Mouse (Mus musculus) liver, embryonic 12.5 days (tissue): Measurements from ENCODE around the gene Celf1. TPM values are rescaled to one million over a fixed set of nuclear protein-coding genes. Genes with fewer than 3 reads are reported as not detected.

Source experiments
- ATAC-seq: fragments of 200-750 bp; cut with Nextera tagmentation; 2 replicates; pipeline ENCODE4 v1.8.0; 2017; ENCODE audit warnings: moderate number of reproducible peaks, mild to moderate bottlenecking, moderate library complexity
- H3K27ac ChIP-seq: fragments of 300-500 bp; sonication (generic); 2 replicates; pipeline ENCODE4 v1.5.1; 2016; ENCODE audit warnings: mild to moderate bottlenecking
- H3K27me3 ChIP-seq: fragments of 300-500 bp; sonication (generic); replicated peaks from 2 replicates; pipeline ENCODE4 v1.6.1; 2016; ENCODE audit warnings: mild to moderate bottlenecking, moderate library complexity
- H3K36me3 ChIP-seq: fragments of 300-500 bp; sonication (generic); 2 replicates; pipeline ENCODE4 v1.6.1; 2016; ENCODE audit warnings: mild to moderate bottlenecking, moderate library complexity
- H3K4me1 ChIP-seq: fragments of 300-500 bp; sonication (generic); 2 replicates; pipeline ENCODE4 v1.6.1; 2016
- H3K4me2 ChIP-seq: fragments of 300-500 bp; sonication (generic); 2 replicates; pipeline ENCODE4 v1.6.1; 2016; ENCODE audit warnings: mild to moderate bottlenecking, moderate library complexity
- H3K4me3 ChIP-seq: fragments of 300-500 bp; sonication (generic); 2 replicates; pipeline ENCODE4 v1.5.1; 2016; ENCODE audit warnings: mild to moderate bottlenecking, moderate library complexity
- H3K9ac ChIP-seq: fragments of 300-500 bp; sonication (generic); 2 replicates; pipeline ENCODE4 v1.6.1; 2016; ENCODE audit warnings: mild to moderate bottlenecking, moderate library complexity
- H3K9me3 ChIP-seq: fragments of 300-500 bp; sonication (generic); replicated peaks from 2 replicates; pipeline ENCODE4 v1.6.1; 2016; ENCODE audit warnings: mild to moderate bottlenecking, moderate library complexity
- WGBS: fragments of 180-500 bp; shearing (Covaris S2); methylation state at CpG from one replicate; pipeline ENCODE4 v1.1.7; 2016; ENCODE audit not compliant: insufficient replicate concordance; 5-methylcytosine and 5-hydroxymethylcytosine counted together
- polyA plus RNA-seq: library from polyadenylated mRNA; unstranded; fragments of >200 nt; fragmentation: Nextera tagmentation; extraction: Ambion mirVana; gene quantifications from 2 replicates; pipeline ENCODE4 v1.2.1, GENCODE M21; 2016

The Celf1 gene
- polyA plus RNA-seq, 1 experiment from 2014 or later = 79.4 TPM

DNA sequence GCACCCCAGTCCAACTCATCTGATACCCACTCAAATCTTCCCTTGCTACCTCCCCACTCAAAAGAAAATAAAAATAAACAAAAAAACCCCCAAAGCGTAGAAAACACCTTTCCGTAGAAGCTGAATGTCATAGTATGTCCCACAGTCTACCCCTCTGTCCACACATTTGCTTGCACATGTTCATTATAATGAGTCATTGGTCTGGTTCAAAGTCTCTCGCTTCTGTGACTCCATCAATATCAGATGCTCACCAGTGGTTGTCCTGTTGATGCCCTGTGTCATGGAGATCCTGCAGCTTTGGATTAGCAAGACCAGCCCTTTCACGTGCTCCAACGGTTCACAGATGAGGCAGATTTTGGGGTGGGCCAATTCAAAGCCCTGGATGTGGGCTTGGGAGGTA lies 10.0 kb downstream of the Celf1 start:
- WGBS = 72% methylated on average over 5 of the region's 5 CpGs
- H3K27ac ChIP-seq = no peak overlapping the region; the same call in 1 of the 2 replicates
- no peak overlapping the region; the same call in 1 of the 2 replicates for H3K9ac ChIP-seq
- H3K4me2 ChIP-seq = no peak overlapping the region
- H3K27me3 ChIP-seq = no peaks in the 10 kb centered on the region
- peaks cover 68% of the 10 kb centered on the region for H3K4me1 ChIP-seq
- 0 out of 2 replicates have a peak, but pooled peaks have one; percentile 31 for ATAC-seq
- no peak overlapping the region for H3K4me3 ChIP-seq
- H3K9me3 ChIP-seq = no peaks in the 10 kb centered on the region
- peaks cover 33% of the 10 kb centered on the region for H3K36me3 ChIP-seq

DNA sequence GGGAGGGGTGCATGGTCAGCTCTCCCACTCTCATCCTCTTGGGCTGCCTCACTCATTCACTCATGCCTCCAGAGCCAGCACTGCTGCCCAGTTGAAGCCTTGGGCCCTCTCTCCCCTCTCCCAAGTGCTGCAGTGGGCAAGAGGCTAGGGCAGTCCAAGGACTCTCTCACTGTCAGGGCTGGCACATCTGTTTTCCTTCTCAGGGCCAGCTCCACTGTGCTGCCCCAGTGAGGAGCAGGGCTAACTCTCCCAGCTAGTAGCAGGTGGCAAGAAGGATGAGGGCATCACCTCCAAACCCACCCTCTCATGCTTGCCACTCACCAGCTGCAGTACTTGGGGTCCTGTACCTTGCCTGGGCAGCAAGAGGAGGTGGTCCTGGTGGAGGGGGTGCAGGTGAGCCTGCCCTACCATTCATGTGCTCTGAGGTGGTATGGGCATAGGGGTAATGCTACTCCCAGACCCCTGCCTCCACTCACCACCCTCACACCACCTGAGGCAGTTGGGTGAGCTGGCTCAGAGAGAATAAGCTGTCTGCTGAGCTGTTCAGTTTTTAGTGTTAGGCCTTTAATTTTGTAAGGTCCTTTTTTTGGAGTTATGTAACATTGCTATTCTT lies 10.5 kb downstream of the Celf1 start:
- H3K4me1 ChIP-seq = peaks cover 69% of the 10 kb centered on the region

DNA sequence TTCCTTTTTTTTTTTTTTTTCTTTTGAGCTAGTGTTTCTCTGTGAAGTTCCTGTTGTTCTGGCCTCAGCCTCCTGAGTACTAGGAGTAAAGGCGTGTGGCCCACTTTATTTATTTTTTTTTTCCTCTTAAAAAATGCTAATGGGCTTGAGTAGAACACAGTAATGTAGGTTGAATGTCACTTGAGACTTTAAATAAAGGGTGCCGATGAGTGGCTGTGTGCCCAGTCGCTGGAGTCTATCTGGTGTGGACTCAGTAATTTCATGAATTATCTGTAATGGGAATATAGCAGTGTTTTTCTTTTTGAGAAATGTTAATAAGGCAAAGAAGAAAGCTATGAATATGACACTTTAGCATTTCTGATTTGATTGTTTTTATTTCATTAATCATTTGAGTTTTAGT lies 13.3 kb downstream of the Celf1 start:
- no peak overlapping the region for H3K4me3 ChIP-seq
- H3K4me1 ChIP-seq = peaks cover 67% of the 10 kb centered on the region
- 80% methylated on average over 3 of the region's 3 CpGs for WGBS
- H3K9ac ChIP-seq = no peak overlapping the region
- ATAC-seq = no peak
- no peaks in the 10 kb centered on the region for H3K27me3 ChIP-seq
- no peaks in the 10 kb centered on the region for H3K9me3 ChIP-seq
- no peak overlapping the region for H3K4me2 ChIP-seq
- peaks cover 31% of the 10 kb centered on the region for H3K36me3 ChIP-seq
- no peak overlapping the region for H3K27ac ChIP-seq

More for the DNA sequence above, 10.5 kb downstream of the Celf1 start:
- Histone ChIP-seq H3K4me2 (no peak overlapping the region), H3K36me3 (peaks cover 38% of the 10 kb centered on the region), H3K9ac (no peak overlapping the region; the same call in 1 of the 2 replicates), H3K27ac (no peak overlapping the region; the same call in 1 of the 2 replicates), H3K27me3 (no peaks in the 10 kb centered on the region), H3K4me3 (no peak overlapping the region), H3K9me3 (no peaks in the 10 kb centered on the region)
- ATAC-seq = peak; percentile 45

DNA sequence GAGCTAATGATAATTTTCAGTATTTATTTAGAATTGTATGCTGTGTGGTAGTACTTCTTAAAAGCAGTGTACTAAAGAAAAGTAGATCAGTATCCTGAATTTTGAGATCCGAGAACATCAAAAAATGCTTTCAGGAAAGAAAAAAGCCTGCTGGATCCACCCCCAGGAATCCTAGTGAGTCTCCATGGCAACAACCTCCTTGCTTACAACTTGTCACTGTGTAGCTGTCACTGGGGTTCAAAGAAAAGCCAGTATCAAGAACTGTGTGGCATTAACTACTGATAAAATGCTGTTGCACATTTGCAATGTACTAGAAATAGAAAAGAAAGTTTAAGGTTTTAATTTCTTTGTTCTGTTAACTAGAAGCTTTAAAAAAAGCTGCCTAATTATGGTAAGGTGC lies 15.9 kb downstream of the Celf1 start:
- Histone ChIP-seq H3K27me3 (no peaks in the 10 kb centered on the region), H3K9me3 (no peaks in the 10 kb centered on the region), H3K4me2 (no peak overlapping the region), H3K4me1 (peaks cover 61% of the 10 kb centered on the region), H3K36me3 (peaks cover 24% of the 10 kb centered on the region; the same call in 1 of the 2 replicates), H3K4me3 (no peak overlapping the region), H3K27ac (no peak overlapping the region), H3K9ac (no peak overlapping the region)
- ATAC-seq = no peak
- 77% methylated on average over 1 of the region's 1 CpGs for WGBS

DNA sequence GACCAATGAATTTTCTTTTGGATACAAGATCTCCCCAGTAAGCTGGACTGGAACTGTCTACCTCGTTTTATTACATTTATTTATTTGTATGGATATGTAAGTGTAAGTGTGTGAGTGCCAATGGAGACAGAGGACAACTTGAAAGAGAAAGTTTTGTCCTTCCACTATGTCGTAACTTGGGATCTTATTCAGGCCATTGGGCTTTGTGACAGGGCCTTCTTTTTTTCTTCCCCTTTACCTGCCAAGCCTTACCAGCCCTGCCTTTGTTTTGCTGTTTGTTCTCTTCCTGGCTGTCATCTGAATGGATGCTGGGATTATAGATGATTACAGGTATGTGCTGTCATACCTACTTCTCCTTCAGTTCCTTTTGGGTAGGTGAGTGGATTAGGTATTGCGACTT lies 18.7 kb downstream of the Celf1 start:
- Histone ChIP-seq H3K4me1 (peaks cover 53% of the 10 kb centered on the region), H3K27me3 (no peaks in the 10 kb centered on the region), H3K27ac (no peak overlapping the region), H3K9ac (no peak overlapping the region), H3K9me3 (no peaks in the 10 kb centered on the region), H3K36me3 (peaks cover 24% of the 10 kb centered on the region; the same call in 1 of the 2 replicates), H3K4me3 (no peak overlapping the region), H3K4me2 (no peak overlapping the region)
- no peak for ATAC-seq
- 73% methylated on average over 3 of the region's 3 CpGs for WGBS

DNA sequence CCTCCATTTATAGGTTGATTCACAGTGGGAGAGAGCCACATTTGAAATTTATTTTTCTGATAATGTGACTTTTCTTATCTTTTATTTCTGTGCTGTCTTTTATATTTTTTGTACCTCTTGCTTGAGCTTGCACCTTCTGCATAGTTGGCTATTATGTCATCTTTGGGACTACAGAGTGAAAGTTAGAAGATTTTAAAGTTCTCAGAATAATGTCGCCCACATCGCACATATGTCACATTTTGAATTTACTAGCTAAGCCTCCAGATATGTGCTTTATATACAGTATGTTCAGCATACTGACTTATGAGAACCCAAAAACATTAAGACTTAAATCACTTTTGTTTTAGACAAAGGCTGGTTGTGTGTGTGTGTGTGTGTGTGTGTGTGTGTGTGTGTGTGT lies 19.8 kb downstream of the Celf1 start:
- Histone ChIP-seq H3K4me2 (no peak overlapping the region), H3K27ac (no peak overlapping the region), H3K4me1 (peaks cover 59% of the 10 kb centered on the region), H3K9me3 (no peaks in the 10 kb centered on the region), H3K27me3 (no peaks in the 10 kb centered on the region), H3K36me3 (peaks cover 20% of the 10 kb centered on the region; the same call in 1 of the 2 replicates), H3K9ac (no peak overlapping the region), H3K4me3 (no peak overlapping the region)
- no peak for ATAC-seq
- WGBS = 92% methylated on average over 2 of the region's 2 CpGs

DNA sequence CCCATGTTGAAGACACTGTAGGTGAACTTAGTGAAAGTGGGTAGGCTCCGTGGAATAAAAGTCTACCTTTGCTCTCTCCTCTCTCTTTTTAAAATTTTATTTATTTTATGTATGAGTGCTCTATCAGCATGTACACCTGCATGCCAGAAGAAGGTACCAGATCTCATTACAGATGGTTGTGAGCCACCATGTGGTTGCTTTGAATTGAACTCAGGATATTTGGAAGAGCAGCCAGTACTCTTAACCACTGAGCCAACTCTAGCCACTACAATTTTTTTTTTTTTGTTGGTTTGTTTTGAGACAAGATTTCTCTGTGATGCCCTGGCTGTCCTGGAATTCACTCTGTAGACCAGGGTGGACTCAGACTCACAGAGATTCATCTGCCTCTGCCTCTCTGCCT lies 23.1 kb downstream of the Celf1 start:
- Histone ChIP-seq H3K4me3 (no peak overlapping the region), H3K4me2 (no peak overlapping the region), H3K9me3 (no peaks in the 10 kb centered on the region), H3K9ac (no peak overlapping the region), H3K27ac (no peak overlapping the region), H3K4me1 (peaks cover 58% of the 10 kb centered on the region), H3K27me3 (no peaks in the 10 kb centered on the region), H3K36me3 (peaks cover 8% of the 10 kb centered on the region; the same call in 1 of the 2 replicates)
- 79% methylated on average over 1 of the region's 1 CpGs for WGBS
- peak; percentile 15; the same call in 1 of the 2 replicates for ATAC-seq

DNA sequence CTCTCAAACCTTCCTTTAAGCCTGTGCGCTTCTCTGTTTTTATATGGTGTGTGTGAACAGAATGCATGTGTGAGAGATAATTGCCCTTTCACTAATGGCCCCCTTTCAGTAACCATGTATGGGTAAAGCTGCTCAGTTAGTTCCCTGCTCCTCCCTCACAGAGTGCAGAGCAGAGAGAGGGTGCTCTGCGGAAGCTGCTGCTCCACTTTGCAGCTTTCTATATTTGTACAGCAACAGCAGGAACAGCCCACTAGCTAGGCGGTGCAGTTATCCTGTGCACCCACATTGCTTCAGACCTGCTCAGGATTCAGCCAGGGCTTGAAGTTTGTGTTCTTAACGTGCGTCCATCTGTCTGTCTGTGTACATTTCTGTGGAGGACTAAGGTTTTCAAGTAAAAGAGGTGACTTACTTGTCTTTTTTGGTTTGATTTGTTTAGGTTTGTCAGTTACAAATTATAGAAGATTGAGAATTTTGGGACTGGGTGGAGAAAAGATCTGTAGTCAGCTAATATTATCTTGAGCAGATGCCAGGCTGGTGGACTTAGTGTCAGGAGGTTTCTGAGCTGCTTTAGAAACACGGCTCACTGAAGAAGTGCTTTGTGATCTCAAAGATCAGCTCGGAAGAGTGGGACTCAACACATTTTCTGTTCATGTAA lies 24.8 kb downstream of the Celf1 start:
- Histone ChIP-seq H3K27ac (peak overlapping the region; percentile 15; the same call in 1 of the 2 replicates), H3K4me1 (peaks cover 53% of the 10 kb centered on the region), H3K9ac (peak overlapping the region; percentile 37; the same call in 1 of the 2 replicates), H3K4me3 (no peak overlapping the region), H3K27me3 (no peaks in the 10 kb centered on the region), H3K36me3 (no peaks in the 10 kb centered on the region; the same call in 1 of the 2 replicates), H3K4me2 (peak overlapping the region; percentile 16), H3K9me3 (no peaks in the 10 kb centered on the region)
- WGBS = 47% methylated on average over 7 of the region's 7 CpGs
- ATAC-seq = peak; percentile 76

DNA sequence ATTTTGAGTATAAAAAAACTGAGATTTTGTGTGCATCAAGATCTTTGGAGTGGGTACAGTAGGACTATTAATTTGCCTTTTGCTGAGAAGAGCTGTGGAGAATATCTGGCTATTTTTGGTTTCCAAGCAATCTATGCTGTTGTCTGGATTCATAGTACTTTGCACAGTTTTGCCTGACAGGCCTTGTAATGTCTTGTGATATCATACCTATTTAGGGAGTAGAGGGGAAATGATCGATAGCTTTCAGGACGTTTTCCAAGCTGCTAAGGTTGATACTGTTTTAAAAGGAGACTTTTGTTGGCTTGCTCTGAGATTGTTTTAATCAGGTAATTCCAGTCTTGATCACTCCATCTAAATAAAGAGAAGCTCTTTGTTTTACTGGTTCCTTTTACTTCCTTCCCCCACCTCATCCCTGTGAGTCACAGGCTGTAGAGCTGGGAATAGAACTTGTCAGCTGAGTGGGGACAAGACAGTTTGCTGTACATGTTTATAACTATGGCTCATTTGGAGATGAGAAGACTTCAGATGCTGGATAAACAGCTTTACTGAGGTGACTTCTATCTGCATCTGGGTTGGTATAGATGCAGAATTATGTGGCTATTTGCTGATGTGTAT lies 25.4 kb downstream of the Celf1 start:
- no peak for ATAC-seq
- Histone ChIP-seq H3K4me3 (no peak overlapping the region), H3K9ac (no peak overlapping the region), H3K4me2 (0 out of 2 replicates have a peak overlapping the region, but pooled peaks have one; percentile 16), H3K36me3 (no peaks in the 10 kb centered on the region; the same call in 1 of the 2 replicates), H3K27ac (peak overlapping the region; percentile 15; the same call in 1 of the 2 replicates), H3K9me3 (no peaks in the 10 kb centered on the region), H3K27me3 (no peaks in the 10 kb centered on the region), H3K4me1 (peaks cover 52% of the 10 kb centered on the region)
- 73% methylated on average over 2 of the region's 2 CpGs for WGBS

DNA sequence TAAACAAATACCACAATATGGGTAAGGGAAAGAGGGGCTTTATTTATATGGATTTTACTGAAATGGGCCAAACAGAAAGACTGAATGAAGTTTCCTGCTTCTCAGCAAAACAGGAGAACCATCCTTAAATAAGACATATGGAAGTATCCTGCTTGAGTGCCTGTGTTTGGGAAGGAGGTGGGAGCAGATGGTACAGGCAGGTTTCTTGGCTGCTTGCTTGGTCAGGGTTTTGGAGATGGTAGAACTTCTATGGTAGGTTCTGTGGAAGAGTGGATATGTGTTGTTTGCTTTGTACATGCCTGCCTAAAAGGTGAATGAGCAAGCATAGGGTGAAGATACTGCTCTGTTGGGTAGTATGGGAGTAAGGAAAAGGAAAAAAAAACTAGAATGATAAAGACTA lies 30.4 kb downstream of the Celf1 start:
- Histone ChIP-seq H3K36me3 (peaks cover 21% of the 10 kb centered on the region), H3K4me1 (peaks cover 27% of the 10 kb centered on the region), H3K27me3 (no peaks in the 10 kb centered on the region), H3K9ac (no peak overlapping the region), H3K27ac (no peak overlapping the region), H3K4me3 (no peak overlapping the region), H3K9me3 (no peaks in the 10 kb centered on the region), H3K4me2 (no peak overlapping the region)
- ATAC-seq = no peak

DNA sequence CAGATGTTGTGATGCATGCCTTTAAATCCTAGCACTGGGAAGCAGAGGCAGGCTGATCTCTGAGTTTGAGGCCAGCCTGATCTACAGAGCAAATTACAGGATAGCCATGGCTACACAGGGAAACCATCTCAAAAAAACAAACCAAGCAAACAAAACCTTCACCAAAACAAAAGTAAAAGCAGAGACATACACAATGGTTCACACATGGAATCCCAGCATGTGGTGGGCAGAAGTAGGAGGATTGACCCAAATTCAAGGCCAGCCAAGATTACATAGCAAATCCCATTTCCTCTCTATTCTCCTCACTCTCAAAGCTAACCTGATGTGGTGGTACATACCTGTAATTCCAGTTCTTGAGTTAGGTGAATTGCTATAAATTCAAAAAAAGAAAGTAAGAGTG lies 33.9 kb downstream of the Celf1 start:
- Histone ChIP-seq H3K4me1 (peaks cover 18% of the 10 kb centered on the region; the same call in 1 of the 2 replicates), H3K27me3 (no peaks in the 10 kb centered on the region)

DNA sequence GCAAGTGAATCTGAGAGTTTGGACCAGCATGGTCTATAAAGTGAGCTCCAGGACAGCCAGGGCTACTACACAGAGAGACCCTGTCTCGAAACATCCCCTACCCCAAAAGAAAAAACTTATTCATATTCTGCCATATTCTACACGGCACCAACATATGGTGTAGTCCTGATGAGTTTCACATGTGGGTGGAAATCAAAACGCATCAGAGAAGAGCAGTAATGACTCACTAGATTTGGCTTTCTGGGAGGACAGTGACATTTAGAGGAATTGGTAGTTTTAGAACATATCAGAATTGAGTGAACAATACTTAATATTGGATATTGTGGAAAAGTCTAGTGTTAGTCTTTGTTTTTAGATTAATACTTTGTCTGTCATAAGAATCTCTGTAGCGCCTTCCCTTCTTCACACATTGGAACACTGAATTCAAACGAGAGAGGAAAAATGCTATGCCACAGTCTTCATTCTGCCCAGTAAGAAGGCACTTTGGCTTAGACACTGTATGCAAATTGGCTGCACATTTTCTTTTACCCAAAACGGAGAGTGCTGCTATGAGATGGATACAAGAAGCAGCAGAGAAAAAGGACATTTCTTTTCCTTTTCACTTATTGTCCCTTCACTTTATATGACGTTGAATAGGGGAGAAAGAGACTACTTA lies 35.1 kb downstream of the Celf1 start:
- Histone ChIP-seq H3K4me1 (peaks cover 11% of the 10 kb centered on the region; the same call in 1 of the 2 replicates), H3K27me3 (no peaks in the 10 kb centered on the region), H3K4me2 (no peak overlapping the region), H3K36me3 (peaks cover 31% of the 10 kb centered on the region), H3K4me3 (no peak overlapping the region), H3K9me3 (no peaks in the 10 kb centered on the region), H3K27ac (no peak overlapping the region), H3K9ac (no peak overlapping the region)
- WGBS = 79% methylated on average over 7 of the region's 7 CpGs
- no peak for ATAC-seq

More for the DNA sequence above, 33.9 kb downstream of the Celf1 start:
- Histone ChIP-seq H3K9ac (no peak overlapping the region), H3K4me2 (no peak overlapping the region), H3K4me3 (no peak overlapping the region), H3K9me3 (no peaks in the 10 kb centered on the region), H3K36me3 (peaks cover 31% of the 10 kb centered on the region), H3K27ac (no peak overlapping the region)
- no peak for ATAC-seq
